Mouse (Mus musculus): ENCODE measurements around the gene Wdpcp.

- TF ChIP-seq CTCF (IDR thresholded peaks at IDR 0.05; ENCODE audit: low read depth, low read length) (no peak), GATA1 (IDR thresholded peaks at IDR 0.05; ENCODE audit: borderline replicate concordance, low read length) (no peak), POLR2AphosphoS5 (IDR thresholded peaks at IDR 0.05; ENCODE audit: insufficient replicate concordance, low read depth, low read length) (no peak), GATA2 (IDR thresholded peaks at IDR 0.05; ENCODE audit: borderline replicate concordance, low read depth, low read length) (no peak)
Measured at GRCm38 (mm10) chr11:21550222-21551173, 21.5 kb upstream of the Wdpcp start.
